Mouse (Mus musculus): ENCODE measurements at regions not wholly inside any gene's neighbourhood (a gene's known extent, or its start where the extent isn't known, plus 50 kb on each side); places are given as distances from the start of the nearest gene placed in this dataset.

- DNase-seq (ENCODE audit: low spot score in 2 of 2) = no peak
Observed at GRCm38 (mm10) chr13:53902831-53903230, 152.7 kb downstream of the Drd1 start.

GRCm38 (mm10) chr13:53900406-53901025 is 155.0 kb downstream of the Drd1 start:
- DNase-seq (ENCODE audit: low spot score in 2 of 2) = no peak

- no peak for DNase-seq (ENCODE audit: low spot score in 2 of 2)
Observed at GRCm38 (mm10) chr13:53898351-53898750, 157.2 kb downstream of the Drd1 start.

- DNase-seq (ENCODE audit: low spot score in 2 of 2) = no peak
Observed at GRCm38 (mm10) chr13:53897176-53897575, 158.3 kb downstream of the Drd1 start.

GRCm38 (mm10) chr13:53888411-53888810 is 167.1 kb downstream of the Drd1 start:
- DNase-seq (ENCODE audit: low spot score in 2 of 2) = no peak

- DNase-seq (ENCODE audit: low spot score in 2 of 2) = no peak
Observed at GRCm38 (mm10) chr13:53885756-53886155, 169.7 kb downstream of the Drd1 start.

- no peak for DNase-seq (ENCODE audit: low spot score in 2 of 2)
Observed at GRCm38 (mm10) chr13:53883206-53883605, 172.3 kb downstream of the Drd1 start.

- DNase-seq (ENCODE audit: low spot score in 2 of 2) = no peak
Observed at GRCm38 (mm10) chr13:53880466-53881250, 174.8 kb downstream of the Drd1 start.

- peak; percentile 60 to 62 for DNase-seq (ENCODE audit: low spot score in 2 of 2)
Observed at GRCm38 (mm10) chr13:53875546-53875945, 180.0 kb downstream of the Drd1 start.

- DNase-seq (ENCODE audit: low spot score in 2 of 2) = no peak
Observed at GRCm38 (mm10) chr13:53865323-53865722, 190.2 kb downstream of the Drd1 start.

- no peak for DNase-seq (ENCODE audit: low spot score in 2 of 2)
Observed at GRCm38 (mm10) chr13:53862336-53862735, 193.2 kb downstream of the Drd1 start.

- no peak for DNase-seq (ENCODE audit: low spot score in 2 of 2)
Observed at GRCm38 (mm10) chr13:53854196-53854595, 201.3 kb downstream of the Drd1 start.

- no peak for DNase-seq (ENCODE audit: low spot score in 2 of 2)
Observed at GRCm38 (mm10) chr13:53850146-53850545, 205.4 kb downstream of the Drd1 start.

- DNase-seq (ENCODE audit: low spot score in 2 of 2) = no peak
Observed at GRCm38 (mm10) chr13:53846221-53846620, 209.3 kb downstream of the Drd1 start.

- DNase-seq (ENCODE audit: low spot score in 2 of 2) = peak in 1 of 2 experiments; percentile 47
Observed at GRCm38 (mm10) chr13:53845786-53846185, 209.7 kb downstream of the Drd1 start.

GRCm38 (mm10) chr13:53825957-53826580 is 229.4 kb downstream of the Drd1 start:
- peak in 1 of 2 experiments; percentile 29 for DNase-seq (ENCODE audit: low spot score in 2 of 2)

GRCm38 (mm10) chr13:53822061-53822460 is 233.4 kb downstream of the Drd1 start:
- DNase-seq (ENCODE audit: low spot score in 2 of 2) = no peak

GRCm38 (mm10) chr13:53815629-53816028 is 239.9 kb downstream of the Drd1 start:
- DNase-seq (ENCODE audit: low spot score in 2 of 2) = no peak

- no peak for DNase-seq (ENCODE audit: low spot score in 2 of 2)
Observed at GRCm38 (mm10) chr13:53814088-53814487, 241.4 kb downstream of the Drd1 start.

GRCm38 (mm10) chr13:53811862-53812261 is 243.6 kb downstream of the Drd1 start:
- peak; percentile 47 to 56 for DNase-seq (ENCODE audit: low spot score in 2 of 2)

GRCm38 (mm10) chr13:53811151-53811550 is 244.4 kb downstream of the Drd1 start:
- peak; percentile 30 to 52 for DNase-seq (ENCODE audit: low spot score in 2 of 2)

- DNase-seq (ENCODE audit: low spot score in 2 of 2) = no peak
Observed at GRCm38 (mm10) chr13:53807791-53808525, 247.5 kb downstream of the Drd1 start.
